In the genomic region with DNA sequence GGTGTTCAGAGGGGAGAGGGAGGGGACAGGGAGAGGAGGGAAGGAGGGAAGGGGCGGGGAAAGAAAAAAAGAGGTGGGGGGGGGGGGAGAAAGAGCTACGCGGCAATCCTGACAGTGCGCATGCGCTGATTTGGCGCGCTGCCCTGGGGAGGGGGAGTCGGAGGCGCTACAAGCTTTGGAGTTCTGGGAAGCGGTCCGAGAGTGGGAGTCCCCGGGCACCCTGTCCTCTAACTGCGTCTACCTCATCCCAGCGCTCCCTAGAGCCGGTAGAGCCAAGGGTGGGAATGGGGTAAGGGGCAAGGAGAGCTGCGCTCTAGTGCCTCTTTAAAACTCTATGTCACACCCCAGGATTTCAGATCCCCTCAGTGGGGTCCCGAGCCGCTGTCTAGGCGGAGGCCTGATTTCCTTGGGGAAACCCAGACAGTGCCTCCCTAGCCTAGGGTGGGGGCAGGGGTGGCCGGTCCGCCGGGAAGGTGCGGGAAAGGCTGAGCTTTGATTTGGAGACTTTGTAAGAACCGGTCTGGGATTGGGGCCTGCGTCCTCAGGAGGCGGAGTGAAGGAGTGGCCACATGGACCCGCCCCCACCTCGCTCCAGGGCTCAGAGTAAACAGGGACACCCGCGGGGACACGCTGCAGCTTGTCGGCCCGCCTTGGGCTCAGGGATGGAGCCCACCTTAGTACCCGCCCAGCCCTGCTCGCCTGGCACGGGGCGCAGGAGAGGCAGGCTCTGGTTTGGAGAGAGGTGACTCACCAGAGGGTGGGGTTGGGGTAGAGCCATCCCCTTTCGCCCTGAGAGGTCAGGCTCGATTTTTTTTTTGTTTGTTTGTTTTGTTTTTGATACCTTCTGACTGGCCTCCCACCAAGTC, we compare ENCODE assay signal across 7 mouse cellular contexts. TPM values are rescaled to one million over a fixed set of nuclear protein-coding genes. Genes with fewer than 3 reads are reported as not detected.
DNase-seq lines count a peak whose midpoint lies in the region; ATAC-seq lines count a peak whose summit lies in the region.

No protein-coding gene starts in this region.

- peak overlapping the region; percentile 98 for H3K27ac ChIP-seq in intestine, embryonic 15.5 days
- H3K27ac ChIP-seq in midbrain, embryonic 10.5 days (replicated peaks): peak overlapping the region; percentile 97

- H3K27me3 ChIP-seq in intestine, embryonic 15.5 days (replicated peaks): no peaks in the 10 kb centered on the region
- H3K27me3 ChIP-seq in midbrain, embryonic 10.5 days (ENCODE audit: low read depth, poor library complexity, severe bottlenecking): no peaks in the 10 kb centered on the region

- intact Hi-C loops in gastrocnemius, postnatal 14 days (cut with DNase I; ENCODE audit: low total_unique reads): loop anchor here (2.0 kb wide), 1 partner anchor 47 kb away; no protein-coding TSS in a partner anchor
- intact Hi-C loops in left cerebral cortex, postnatal 36 days (cut with DNase I): loop anchor here (5.0 kb wide), 1 partner anchor 46 kb away; a partner anchor contains a TSS

- peak overlapping the region; percentile 95 for H3K4me2 ChIP-seq in intestine, embryonic 15.5 days (replicated peaks)

- H3K9me3 ChIP-seq in intestine, embryonic 15.5 days: peaks cover 1% of the 10 kb centered on the region; the same call in 1 of the 2 replicates
- H3K9me3 ChIP-seq in midbrain, embryonic 10.5 days (replicated peaks): peaks cover 6% of the 10 kb centered on the region; the same call in 1 of the 2 replicates

- H3K36me3 ChIP-seq in intestine, embryonic 15.5 days: no peaks in the 10 kb centered on the region
- peaks cover 5% of the 10 kb centered on the region; the same call in 1 of the 2 replicates for H3K36me3 ChIP-seq in midbrain, embryonic 10.5 days

- under 1% methylated on average over 35 of the region's 39 CpGs for WGBS in intestine, embryonic 15.5 days
- WGBS in midbrain, embryonic 10.5 days: under 1% methylated on average over 39 of the region's 39 CpGs

- DNase-seq in adrenal gland, adult 18-20 months (ENCODE audit: low spot score in 2 of 2): peak; percentile 84 to 87
- peak; percentile 93 for DNase-seq in embryo, embryonic 10.5 days (ENCODE audit: low spot score)
- DNase-seq in gastrocnemius, postnatal 14 days: peak; percentile 92
- DNase-seq in left cerebral cortex, postnatal 36 days (ENCODE audit: low spot score in 2 of 2): peak; percentile 89
- peak; percentile 90 for DNase-seq in midbrain, embryonic 10.5 days (ENCODE audit: low spot score)
- peak; percentile 96 for DNase-seq in skeletal muscle tissue, adult 2 months (ENCODE audit: low read depth, low spot score)

- H3K4me3 ChIP-seq in intestine, embryonic 15.5 days (replicated peaks): peak overlapping the region; percentile 74
- peak overlapping the region; percentile 86 for H3K4me3 ChIP-seq in midbrain, embryonic 10.5 days

- peak; percentile 93 for ATAC-seq in intestine, embryonic 15.5 days

- H3K4me1 ChIP-seq in intestine, embryonic 15.5 days (replicated peaks): peaks cover 41% of the 10 kb centered on the region
- peaks cover 57% of the 10 kb centered on the region for H3K4me1 ChIP-seq in midbrain, embryonic 10.5 days

- peak overlapping the region; percentile 75 for H3K9ac ChIP-seq in intestine, embryonic 15.5 days

RNA-seq across cellular contexts. Expression of a gene that starts 0.5 kb away (rescaled TPM):
- total RNA-seq in adrenal gland, adult 18-20 months (2021): 100 to 1,000 TPM; 145 to 148 TPM
- total RNA-seq in gastrocnemius, postnatal 14 days (2021): 100 to 1,000 TPM in 1 of 2 experiments, 10 to 100 TPM in 1; 73.8 to 101 TPM
- 67.2 and 77.1 TPM in 2 replicates for polyA plus RNA-seq in intestine, embryonic 15.5 days (2015; fragmentation: Nextera tagmentation; extraction: Ambion mirVana)
- total RNA-seq in left cerebral cortex, postnatal 36 days (2021): 100 to 1,000 TPM; 285 to 320 TPM
- 54.9 and 69.8 TPM in 2 replicates for polyA plus RNA-seq in midbrain, embryonic 10.5 days (2016; fragmentation: Nextera tagmentation; extraction: Ambion mirVana)

RNA-seq across cellular contexts. Expression of a gene that starts 21.4 kb away (rescaled TPM):
- total RNA-seq in adrenal gland, adult 18-20 months (2021): 100 to 1,000 TPM in 1 of 2 experiments, 10 to 100 TPM in 1; 87.7 to 105 TPM
- 10 to 100 TPM; 16.1 to 16.6 TPM for total RNA-seq in gastrocnemius, postnatal 14 days (2021)
- 37.7 and 39.9 TPM in 2 replicates for polyA plus RNA-seq in intestine, embryonic 15.5 days (2015; fragmentation: Nextera tagmentation; extraction: Ambion mirVana)
- total RNA-seq in left cerebral cortex, postnatal 36 days (2021): 10 to 100 TPM in 1 of 2 experiments, 1 to 10 TPM in 1; 9.0 to 12.7 TPM
- 8.2 and 8.9 TPM in 2 replicates for polyA plus RNA-seq in midbrain, embryonic 10.5 days (2016; fragmentation: Nextera tagmentation; extraction: Ambion mirVana)

RNA-seq across cellular contexts. Expression of a gene that starts 45.3 kb away (rescaled TPM):
- 1 to 10 TPM; 5.0 to 5.4 TPM for total RNA-seq in adrenal gland, adult 18-20 months (2021)
- total RNA-seq in gastrocnemius, postnatal 14 days (2021): 1 to 10 TPM; 2.3 to 2.7 TPM
- polyA plus RNA-seq in intestine, embryonic 15.5 days (2015; fragmentation: Nextera tagmentation; extraction: Ambion mirVana): 5.7 and 6.9 TPM in 2 replicates
- 1 to 10 TPM; 3.5 to 3.9 TPM for total RNA-seq in left cerebral cortex, postnatal 36 days (2021)
- 9.0 TPM in 2 replicates for polyA plus RNA-seq in midbrain, embryonic 10.5 days (2016; fragmentation: Nextera tagmentation; extraction: Ambion mirVana)

RNA-seq across cellular contexts. Expression of a gene that starts 46.9 kb away (rescaled TPM):
- total RNA-seq in adrenal gland, adult 18-20 months (2021): 10 to 100 TPM; 23.4 to 38.0 TPM
- total RNA-seq in gastrocnemius, postnatal 14 days (2021): 1 to 10 TPM; 4.9 to 5.5 TPM
- polyA plus RNA-seq in intestine, embryonic 15.5 days (2015; fragmentation: Nextera tagmentation; extraction: Ambion mirVana): 8.3 and 8.7 TPM in 2 replicates
- total RNA-seq in left cerebral cortex, postnatal 36 days (2021): 10 to 100 TPM; 39.7 to 40.5 TPM
- polyA plus RNA-seq in midbrain, embryonic 10.5 days (2016; fragmentation: Nextera tagmentation; extraction: Ambion mirVana): 3.9 and 4.4 TPM in 2 replicates

Comparison
In these comparisons a context has a peak if more than half of its experiments do, and no peak if none do; other contexts are left out.
1. Peak in every context shown above with its lines: DNase-seq, ATAC-seq, H3K4me3 ChIP-seq and H3K27ac ChIP-seq.
2. RNA of a gene that starts 21.4 kb away (total RNA-seq): 87.7 to 105 TPM in adrenal gland, adult 18-20 months; 16.1 to 16.6 TPM in gastrocnemius, postnatal 14 days and 9.0 to 12.7 TPM in left cerebral cortex, postnatal 36 days; every median in the first group is over 4 times any median in the second.